Mouse (Mus musculus): ENCODE data around the gene Pik3r1.

Gene Pik3r1

GRCm38 (mm10) chr13:101738769-101739168 is 29.2 kb downstream of the Pik3r1 start:
- no peak for DNase-seq (ENCODE audit: low read depth)

GRCm38 (mm10) chr13:101736521-101737387 is 31.3 kb downstream of the Pik3r1 start:
- DNase-seq (ENCODE audit: low read depth) = peak; percentile 59

DNA sequence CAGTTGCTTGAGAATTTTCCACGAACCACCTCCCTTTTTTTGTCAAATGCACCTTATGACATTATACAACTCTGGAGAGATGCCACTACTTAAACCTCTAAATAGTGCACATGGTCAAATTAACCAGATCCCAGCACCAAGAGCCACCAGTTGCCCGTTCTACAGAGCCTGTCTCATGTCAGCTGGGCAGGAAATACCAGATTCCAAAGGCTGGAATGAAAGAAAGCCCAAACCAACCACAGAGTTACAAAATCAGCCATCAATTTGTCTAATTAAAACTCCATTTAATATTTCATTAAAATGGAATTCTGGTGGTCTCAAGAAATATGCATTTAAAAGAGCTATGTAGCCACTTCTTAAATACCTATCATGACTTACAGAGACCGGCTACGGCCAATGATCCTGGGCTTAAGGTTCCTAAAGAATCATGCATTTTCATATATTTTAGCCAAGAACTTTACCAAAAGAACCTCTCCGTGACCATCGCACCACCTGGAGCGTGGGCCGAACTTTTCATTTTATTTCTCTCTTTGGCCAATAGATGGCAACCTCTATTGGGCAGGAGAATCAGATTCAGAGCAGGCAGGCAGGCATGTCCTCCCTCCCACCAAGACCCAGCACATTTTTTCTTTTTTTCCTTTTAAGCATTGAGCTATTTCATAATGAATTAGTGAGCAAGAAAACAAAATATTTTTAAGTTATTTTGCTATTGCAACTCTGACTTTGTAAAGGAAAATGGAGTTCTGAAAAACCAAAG is 32.5 kb downstream of the Pik3r1 start:
- DNase-seq (ENCODE audit: low read depth) = peak; percentile 38

DNA sequence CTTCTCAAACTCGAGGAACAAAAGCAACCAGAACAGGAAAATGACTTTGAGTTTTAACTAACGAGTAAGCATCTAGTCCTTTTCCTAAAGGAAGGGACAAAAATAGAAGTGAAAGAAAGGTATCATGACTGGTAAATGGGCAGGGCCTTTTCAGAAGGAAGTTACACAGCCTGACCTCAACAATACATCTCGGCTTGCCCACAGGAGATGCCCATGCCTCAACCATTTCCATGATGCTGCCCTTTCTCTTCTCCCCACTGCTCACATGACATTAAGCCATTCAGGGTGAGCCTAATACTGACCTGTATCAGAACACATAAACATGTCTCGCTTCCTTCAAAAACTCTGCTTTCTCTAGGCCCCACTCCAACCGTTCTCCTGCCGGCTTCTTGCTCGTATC is 33.8 kb downstream of the Pik3r1 start:
- DNase-seq (ENCODE audit: low read depth) = no peak

DNA sequence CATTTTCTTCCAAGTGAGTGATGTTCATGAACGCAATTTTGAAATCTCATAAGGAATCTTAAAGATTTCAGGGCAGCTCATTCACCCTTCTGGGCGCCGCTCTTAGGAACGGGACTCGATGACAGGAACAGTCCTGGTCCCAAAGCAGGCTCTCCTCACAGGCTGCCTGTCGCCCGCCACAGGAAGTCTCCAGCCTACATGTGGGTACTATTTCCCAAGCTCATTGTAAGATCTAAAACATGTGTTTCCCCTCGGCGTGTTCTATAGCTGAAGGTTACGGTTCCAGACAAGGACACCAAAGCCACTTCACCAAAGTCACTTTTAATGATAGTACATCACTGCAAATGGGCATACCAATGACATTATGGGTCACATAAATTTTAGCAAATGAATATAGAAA is 35.3 kb downstream of the Pik3r1 start:
- no peak for DNase-seq (ENCODE audit: low read depth)

- no peak for DNase-seq (ENCODE audit: low read depth)
Observed at GRCm38 (mm10) chr13:101731777-101732176, 36.2 kb downstream of the Pik3r1 start.

DNA sequence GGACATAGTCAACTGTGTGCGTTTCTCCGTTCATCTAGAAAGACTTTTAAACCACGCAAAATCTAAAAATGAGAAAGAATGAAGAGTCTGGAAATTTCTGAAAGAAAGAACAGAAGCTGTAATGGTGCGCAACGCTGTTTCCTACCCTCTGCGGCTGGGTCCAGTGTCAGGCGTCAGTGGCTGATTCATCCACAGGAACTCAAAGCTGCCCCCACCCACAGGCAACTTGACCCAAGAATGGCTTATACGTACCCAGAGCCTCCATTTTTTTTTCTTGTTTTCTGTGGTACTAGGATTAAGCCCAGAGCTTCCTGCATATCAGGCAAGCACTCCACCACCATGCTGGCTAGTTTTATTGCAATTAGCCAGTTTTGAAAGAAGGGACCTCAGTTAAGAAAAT is 37.7 kb downstream of the Pik3r1 start:
- no peak for DNase-seq (ENCODE audit: low read depth)

DNA sequence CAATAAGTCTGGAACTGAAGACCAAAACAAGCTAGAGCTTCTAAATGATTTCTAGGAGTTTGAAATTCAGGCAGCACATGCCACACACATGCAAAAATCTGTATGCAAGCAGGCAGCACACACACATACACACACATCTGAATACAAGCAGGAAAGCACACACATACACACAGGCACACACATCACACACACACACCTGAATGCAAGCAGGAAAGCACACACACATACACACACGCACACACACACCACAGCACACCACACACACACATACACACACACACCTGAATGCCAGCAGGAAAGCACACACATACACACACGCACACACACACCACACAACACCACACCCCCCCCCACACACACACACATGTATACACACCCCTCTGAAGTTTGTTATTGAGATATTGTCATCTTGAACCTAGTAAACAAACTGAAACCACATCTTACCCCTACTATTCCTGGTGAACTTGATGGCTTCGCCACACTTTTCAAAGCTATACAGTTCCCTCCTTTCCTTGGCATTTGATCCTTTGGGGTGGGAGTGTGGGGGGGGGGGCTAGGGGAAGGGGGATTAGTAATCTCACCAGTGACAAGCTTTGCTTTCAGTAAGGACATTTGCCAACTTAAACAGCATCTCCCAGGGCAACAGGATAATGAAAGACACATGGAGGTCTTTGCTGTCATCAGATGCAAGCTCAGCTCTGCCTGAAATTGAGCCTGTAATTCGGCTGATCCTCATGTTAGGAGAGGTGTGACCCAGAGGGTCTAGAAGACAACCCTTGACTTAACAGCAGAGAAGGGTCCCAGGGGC is 38.6 kb downstream of the Pik3r1 start:
- DNase-seq (ENCODE audit: low read depth) = no peak

- DNase-seq (ENCODE audit: low read depth) = no peak
Observed at GRCm38 (mm10) chr13:101728816-101729215, 39.2 kb downstream of the Pik3r1 start.

- no peak for DNase-seq (ENCODE audit: low read depth)
Observed at GRCm38 (mm10) chr13:101728300-101728699, 39.7 kb downstream of the Pik3r1 start.

DNA sequence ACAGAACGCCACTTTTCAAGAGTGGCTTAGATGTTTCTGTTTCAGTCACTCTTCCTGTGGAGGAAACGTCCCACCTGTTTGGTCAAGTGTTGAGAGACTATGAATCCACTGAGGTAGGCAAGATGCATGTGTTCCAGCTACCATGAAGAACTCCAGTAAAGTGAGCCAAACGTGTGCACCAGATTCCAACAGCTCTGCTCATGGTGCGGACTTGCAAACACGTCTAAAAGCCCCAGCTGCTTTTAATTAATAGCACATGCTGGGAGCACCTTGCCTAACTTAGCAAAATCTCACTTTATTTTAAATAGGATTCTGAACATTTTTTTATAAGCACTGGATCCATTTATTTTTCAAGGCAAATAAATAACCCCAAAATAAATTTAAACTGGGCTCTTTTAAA is 40.2 kb downstream of the Pik3r1 start:
- DNase-seq (ENCODE audit: low read depth) = no peak

DNA sequence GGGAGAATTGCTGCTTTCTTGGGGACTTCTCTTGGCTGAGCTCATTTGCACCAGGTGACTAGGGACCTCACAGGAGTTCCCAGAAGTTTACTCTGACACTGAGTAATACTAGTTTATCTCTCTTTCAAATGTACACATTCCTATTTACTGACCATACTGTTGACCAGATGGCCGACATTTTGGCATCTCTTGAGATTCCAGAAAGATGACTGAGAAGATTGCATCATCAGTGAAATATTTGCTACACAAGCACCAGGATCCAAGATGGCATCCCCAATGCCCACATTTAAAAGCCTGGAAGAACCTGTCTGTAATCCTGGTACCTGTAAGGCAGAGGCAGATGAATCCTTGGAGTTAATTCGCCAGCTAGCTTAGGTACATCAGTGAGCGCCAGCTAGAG is 41.1 kb downstream of the Pik3r1 start:
- DNase-seq (ENCODE audit: low read depth) = no peak

DNA sequence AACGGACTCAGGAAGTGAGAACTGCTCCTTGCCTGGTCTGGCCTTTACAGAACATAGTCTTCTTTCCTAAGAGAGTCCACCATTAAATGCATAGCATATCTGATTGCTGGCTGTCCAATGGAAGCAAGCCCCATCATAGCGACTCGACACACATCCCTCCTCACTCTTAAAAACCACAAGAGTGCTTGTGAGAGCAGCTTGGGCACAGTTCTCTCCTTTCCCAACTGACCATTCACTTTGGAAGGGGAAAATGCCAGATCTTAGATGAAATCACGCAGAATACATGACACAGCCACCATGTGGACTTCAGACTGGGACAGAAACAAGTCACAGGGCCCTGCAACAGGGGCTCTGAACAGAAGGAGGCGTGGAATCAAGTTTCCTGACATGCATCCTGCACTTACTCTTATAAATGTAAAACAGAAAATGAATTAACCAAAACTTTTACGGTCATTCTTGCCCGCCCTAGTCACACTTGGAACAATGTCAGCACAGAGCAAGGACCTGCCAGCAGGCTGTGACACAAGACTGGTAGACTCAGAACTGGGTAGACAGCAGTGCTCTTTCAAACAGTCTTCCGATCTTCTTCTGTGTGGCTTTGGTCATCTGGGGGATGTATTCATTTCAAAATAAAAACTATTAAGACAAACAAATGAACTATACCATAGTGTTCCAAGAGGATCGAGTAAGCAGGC is 46.0 kb downstream of the Pik3r1 start:
- DNase-seq (ENCODE audit: low read depth) = no peak

- no peak for DNase-seq (ENCODE audit: low read depth)
Observed at GRCm38 (mm10) chr13:101721154-101721553, 46.9 kb downstream of the Pik3r1 start.

- DNase-seq (ENCODE audit: low read depth) = peak; percentile 95
Observed at GRCm38 (mm10) chr13:101719312-101719870, 48.6 kb downstream of the Pik3r1 start.

DNA sequence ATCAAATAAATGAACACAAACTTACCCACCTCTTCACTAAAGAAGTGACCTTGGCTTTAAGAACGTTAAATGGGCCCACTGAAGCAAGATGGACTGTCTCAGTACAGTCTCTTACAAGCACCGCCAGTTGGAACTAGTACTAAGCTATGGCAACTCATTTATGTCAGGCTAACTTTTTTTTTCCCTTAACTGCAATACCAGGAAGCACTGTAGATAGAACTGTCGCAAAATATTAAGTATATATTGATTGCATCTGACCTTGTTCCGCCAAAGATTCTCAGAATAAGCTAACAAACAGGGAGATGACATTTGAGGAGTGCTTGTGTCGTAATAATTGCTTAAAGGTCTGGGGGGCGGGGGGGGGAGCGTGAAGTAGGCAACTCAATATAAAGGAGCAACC is 49.3 kb downstream of the Pik3r1 start:
- DNase-seq (ENCODE audit: low read depth) = no peak

DNA sequence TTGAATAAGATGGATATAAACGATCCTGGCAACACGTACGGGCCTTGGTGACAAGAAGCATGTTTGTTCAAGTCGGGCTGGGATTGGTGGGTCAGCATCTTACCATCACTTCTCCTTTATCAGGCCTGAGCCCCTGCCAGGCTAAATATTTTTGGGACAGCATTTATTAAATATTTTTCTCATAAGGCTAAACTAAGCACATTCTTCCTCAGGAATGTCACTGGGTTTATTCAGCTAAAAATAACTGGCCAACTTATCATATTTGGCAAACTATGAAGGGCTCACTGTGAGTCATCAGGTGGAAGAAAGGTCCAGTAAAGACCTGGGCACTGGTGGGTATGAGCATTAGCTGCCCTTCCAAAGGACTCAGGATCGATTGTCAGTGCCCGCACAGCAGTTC is 50.2 kb downstream of the Pik3r1 start:
- DNase-seq (ENCODE audit: low read depth) = no peak

DNA sequence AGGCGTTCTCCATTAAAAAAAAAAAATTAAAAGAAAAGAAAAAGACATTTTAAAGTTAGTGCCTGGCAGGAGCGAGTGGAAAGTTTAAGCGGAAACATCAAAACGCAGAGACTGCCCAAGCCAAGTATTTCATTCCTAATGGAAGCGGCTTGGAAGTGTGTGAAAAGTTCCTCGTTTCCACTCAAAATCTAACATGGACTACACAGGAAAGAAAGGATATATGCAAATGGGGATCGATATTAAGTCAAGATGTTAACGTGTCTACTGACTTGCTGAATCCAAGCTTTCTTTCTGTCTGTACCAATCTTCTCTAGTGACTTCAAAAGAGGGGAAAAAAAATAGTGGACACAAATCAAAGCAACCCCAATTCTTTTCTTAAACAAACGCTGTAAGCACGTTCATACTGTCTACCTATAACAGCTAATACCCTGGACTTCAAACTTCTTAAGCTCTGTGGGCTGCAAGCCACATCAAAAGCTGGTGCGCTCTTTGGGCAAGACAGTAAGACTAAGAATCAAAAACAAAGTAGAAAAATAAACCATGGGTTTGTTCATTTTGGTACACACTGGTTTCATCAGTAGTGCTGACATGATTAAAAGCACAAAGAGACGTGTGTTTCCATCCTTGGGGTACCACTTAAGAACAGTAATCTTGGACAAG is 54.5 kb downstream of the Pik3r1 start:
- DNase-seq (ENCODE audit: low read depth) = peak; percentile 73

GRCm38 (mm10) chr13:101712720-101713428 is 55.1 kb downstream of the Pik3r1 start:
- DNase-seq (ENCODE audit: low read depth) = peak; percentile 31

- DNase-seq (ENCODE audit: low read depth) = peak; percentile 71
Observed at GRCm38 (mm10) chr13:101712099-101712498, 55.9 kb downstream of the Pik3r1 start.
